Mouse (Mus musculus): ENCODE measurements at regions not wholly inside any gene's neighbourhood (a gene's known extent, or its start where the extent isn't known, plus 50 kb on each side); places are given as distances from the start of the nearest gene placed in this dataset.

- TF ChIP-seq GATA1 (IDR thresholded peaks at IDR 0.05; ENCODE audit: borderline replicate concordance, low read length) (no peak), FLI1 (IDR thresholded peaks at IDR 0.05; ENCODE audit: low read length) (no peak)
Measured at GRCm38 (mm10) chr10:37495467-37495866, 356.7 kb upstream of the Marcks start.
